Mouse (Mus musculus) kidney, postnatal 0 days (tissue): ENCODE data around the gene Map4k5. TPM values are rescaled to one million over a fixed set of nuclear protein-coding genes. Genes with fewer than 3 reads are reported as not detected.
A peak's percentile ranks its signal among the peaks of the same experiment; 100 is the strongest.

Experiments
- ATAC-seq: fragments of 200-750 bp; cut with Nextera tagmentation; replicated peaks from 2 replicates; pipeline ENCODE4 v1.8.0; 2017; ENCODE audit warnings: low read depth, moderate number of reproducible peaks, moderate TSS enrichment, moderate library complexity; ENCODE audit not compliant: low FRiP score
- DNase-seq: peaks from one replicate; pipeline ENCODE4 v3.0.0-alpha.2; 2016; ENCODE audit warnings: low spot score
- H3K27ac ChIP-seq: fragments of 300-500 bp; sonication (generic); 2 replicates; pipeline ENCODE4 v1.5.1; 2014; ENCODE audit warnings: mild to moderate bottlenecking
- H3K27me3 ChIP-seq: fragments of 300-500 bp; sonication (generic); 2 replicates; pipeline ENCODE4 v1.6.1; 2014; ENCODE audit warnings: low read length, mixed read lengths; ENCODE audit not compliant: insufficient read depth
- H3K36me3 ChIP-seq: fragments of 300-500 bp; sonication (generic); 2 replicates; pipeline ENCODE4 v1.6.1; 2014; ENCODE audit warnings: low read length, mixed read lengths; ENCODE audit not compliant: insufficient read depth
- H3K4me1 ChIP-seq: fragments of 300-500 bp; sonication (generic); replicated peaks from 2 replicates; pipeline ENCODE4 v1.6.1; 2014; ENCODE audit warnings: antibody characterized with exemption, low read length, mixed read lengths; ENCODE audit not compliant: insufficient read depth
- H3K4me2 ChIP-seq: fragments of 300-500 bp; sonication (generic); 2 replicates; pipeline ENCODE4 v1.6.1; 2014; ENCODE audit warnings: mild to moderate bottlenecking, low read length, moderate library complexity, mixed read lengths
- H3K4me3 ChIP-seq: fragments of 300-500 bp; sonication (generic); replicated peaks from 2 replicates; pipeline ENCODE4 v1.5.1; 2014; ENCODE audit warnings: low read depth, low read length
- H3K9ac ChIP-seq: fragments of 300-500 bp; sonication (generic); 2 replicates; pipeline ENCODE4 v1.6.1; 2014; ENCODE audit warnings: low read depth, low read length
- H3K9me3 ChIP-seq: fragments of 300-500 bp; sonication (generic); replicated peaks from 2 replicates; pipeline ENCODE4 v1.6.1; 2016; ENCODE audit warnings: low read length, inconsistent platforms, mixed read lengths
- CTCF ChIP-seq: IDR thresholded peaks from 2 replicates; pipeline ENCODE4 v1.5.1; 2016; ENCODE audit warnings: antibody characterized with exemption, low read depth, mild to moderate bottlenecking, moderate library complexity
- WGBS: fragments of 180-500 bp; shearing (Covaris S2); extraction: QIAGEN DNeasy Blood & Tissue Kit; methylation state at CpG from one replicate; pipeline ENCODE4 v1.1.7; 2014; 5-methylcytosine and 5-hydroxymethylcytosine counted together
- polyA plus RNA-seq: library from polyadenylated mRNA; unstranded; fragments of >200 nt; fragmentation: Nextera tagmentation; extraction: Ambion mirVana; gene quantifications from 2 replicates; pipeline ENCODE4 v1.2.1, GENCODE M21; 2015

The Map4k5 gene
- polyA plus RNA-seq, 1 experiment from 2014 or later, result 29.1 TPM

DNA sequence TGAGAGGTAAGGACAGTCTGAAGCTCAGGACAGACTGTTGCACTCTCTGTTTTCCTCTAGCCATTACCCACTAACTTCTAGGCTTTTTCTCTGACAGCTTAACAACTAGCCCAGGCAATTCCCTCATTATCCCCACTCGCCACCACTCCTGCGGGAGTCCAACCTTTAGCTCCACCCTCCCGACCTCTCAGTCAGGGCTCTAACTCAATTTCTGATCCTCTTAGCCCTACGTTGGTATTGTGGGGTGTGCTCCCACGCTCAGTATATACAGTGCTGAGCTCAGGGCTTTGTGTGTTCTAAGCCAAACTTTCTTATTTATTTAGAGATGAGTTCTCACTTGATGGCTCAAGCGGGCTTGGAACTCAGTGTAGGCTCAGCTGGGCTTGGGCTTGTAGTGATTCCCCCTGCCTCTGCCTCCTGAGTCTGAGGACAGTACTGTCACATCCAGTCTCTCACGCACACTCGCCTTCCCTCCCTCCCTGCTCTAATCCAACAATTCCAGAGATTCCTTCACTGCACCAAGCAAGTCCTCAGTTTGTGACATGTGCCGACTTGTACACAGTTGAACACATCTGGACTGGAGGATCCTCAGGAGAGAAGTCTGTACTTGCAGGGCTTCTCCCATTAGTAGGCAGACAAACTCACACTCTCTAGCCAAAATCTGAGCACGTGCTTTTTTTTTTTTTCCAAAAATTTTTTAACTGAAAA, 11.6 kb downstream of the Map4k5 start:
- Histone ChIP-seq H3K4me3 (no peak overlapping the region), H3K36me3 (no peaks in the 10 kb centered on the region), H3K9ac (no peak overlapping the region), H3K4me1 (no peaks in the 10 kb centered on the region; the same call in 1 of the 2 replicates), H3K27ac (no peak overlapping the region), H3K27me3 (no peaks in the 10 kb centered on the region), H3K4me2 (no peak overlapping the region), H3K9me3 (no peaks in the 10 kb centered on the region)
- ATAC-seq, result no peak
- WGBS, result 43% methylated on average over 10 of the region's 10 CpGs
- TF ChIP-seq CTCF, result no peak
- DNase-seq, result no peak

DNA sequence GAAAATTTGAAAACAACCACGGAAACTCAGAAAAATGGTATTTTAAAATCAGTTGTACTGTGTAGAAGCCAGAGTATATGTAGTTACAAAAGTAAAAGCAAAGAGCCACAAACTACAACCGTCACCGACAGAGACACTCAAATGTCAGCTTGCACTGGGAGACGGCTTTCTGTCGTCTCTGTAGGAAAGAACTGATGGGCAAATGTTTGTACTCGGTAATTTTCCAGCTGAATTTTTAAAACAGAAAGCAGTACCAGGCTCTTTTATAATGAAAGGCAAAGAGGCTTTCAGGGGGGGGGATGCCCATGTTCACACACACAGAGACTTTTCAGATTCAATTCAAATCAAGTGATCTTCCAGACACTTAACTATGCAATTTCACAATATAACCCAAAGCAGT, 13.3 kb downstream of the Map4k5 start:
- H3K27me3 ChIP-seq, result no peaks in the 10 kb centered on the region
- H3K4me1 ChIP-seq, result no peaks in the 10 kb centered on the region; the same call in 1 of the 2 replicates
- H3K4me2 ChIP-seq, result 0 out of 2 replicates have a peak overlapping the region, but pooled peaks have one; percentile 6
- no peak for TF ChIP-seq CTCF
- no peak for ATAC-seq
- no peak overlapping the region for H3K9ac ChIP-seq
- H3K36me3 ChIP-seq, result no peaks in the 10 kb centered on the region
- 29% methylated on average over 6 of the region's 6 CpGs for WGBS
- no peak overlapping the region for H3K4me3 ChIP-seq
- no peak for DNase-seq
- H3K9me3 ChIP-seq, result no peaks in the 10 kb centered on the region
- H3K27ac ChIP-seq, result peak overlapping the region; percentile 65

DNA sequence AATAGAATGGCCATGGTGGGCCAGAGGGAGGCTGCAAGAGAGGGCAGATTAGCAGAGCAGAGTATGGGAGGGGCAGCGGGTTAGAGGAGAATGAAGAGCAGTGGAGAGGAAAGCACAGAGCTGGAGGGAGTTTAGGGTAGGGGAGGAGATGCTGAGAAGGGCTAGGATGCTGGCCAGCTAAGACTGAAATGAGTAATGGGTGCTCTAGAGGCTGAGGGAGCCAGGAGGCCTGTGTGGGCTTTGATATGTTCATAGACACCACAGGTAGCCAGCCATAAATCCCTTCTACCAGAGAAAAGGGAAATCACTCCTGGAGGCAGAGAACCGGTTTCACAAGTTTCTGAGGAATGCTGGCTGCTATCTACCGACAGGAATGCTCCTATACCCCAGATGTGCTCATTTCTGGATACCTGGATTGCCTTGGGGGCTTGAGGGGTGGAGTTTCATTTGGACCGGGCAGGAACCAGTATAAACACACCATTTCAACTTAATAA, 13.8 kb downstream of the Map4k5 start:
- ATAC-seq (peak; percentile 72; the same call in 1 of the 2 replicates), DNase-seq (peak; percentile 59)
- no peak for TF ChIP-seq CTCF
- H3K36me3 ChIP-seq, result no peaks in the 10 kb centered on the region
- H3K27ac ChIP-seq, result peak overlapping the region; percentile 65
- H3K4me1 ChIP-seq, result no peaks in the 10 kb centered on the region; the same call in 1 of the 2 replicates
- no peaks in the 10 kb centered on the region for H3K9me3 ChIP-seq
- 0 out of 2 replicates have a peak overlapping the region, but pooled peaks have one; percentile 6 for H3K4me2 ChIP-seq
- H3K9ac ChIP-seq, result no peak overlapping the region
- H3K27me3 ChIP-seq, result no peaks in the 10 kb centered on the region
- H3K4me3 ChIP-seq, result no peak overlapping the region
- WGBS, result 15% methylated on average over 4 of the region's 4 CpGs

DNA sequence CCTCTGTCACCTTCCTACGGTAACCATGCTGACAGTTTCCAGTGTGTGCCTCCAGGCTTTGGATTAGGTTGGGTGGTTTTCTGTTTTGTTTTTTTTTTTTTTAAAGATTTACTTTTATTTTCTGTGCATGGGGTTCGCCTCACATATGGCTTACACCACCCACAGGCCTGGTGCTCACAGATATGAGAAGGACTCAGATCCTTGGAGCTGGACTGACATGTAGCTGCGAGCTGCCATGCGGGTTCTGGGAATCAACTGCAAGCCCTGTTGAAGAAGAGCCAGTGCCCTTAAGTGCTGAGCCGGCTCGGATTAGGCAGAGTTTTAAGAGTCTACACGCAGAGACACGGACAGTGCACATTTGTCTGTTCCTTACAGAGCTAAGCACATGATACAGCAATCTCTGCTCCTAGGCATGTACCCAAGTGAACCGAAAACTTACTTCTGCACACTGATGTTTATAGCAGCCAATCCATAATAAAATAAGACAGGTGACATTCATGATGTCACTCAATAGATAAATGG, 15.1 kb downstream of the Map4k5 start:
- Histone ChIP-seq H3K4me1 (no peaks in the 10 kb centered on the region; the same call in 1 of the 2 replicates), H3K4me2 (no peak overlapping the region), H3K27me3 (no peaks in the 10 kb centered on the region), H3K9me3 (no peaks in the 10 kb centered on the region), H3K9ac (no peak overlapping the region), H3K27ac (no peak overlapping the region), H3K36me3 (no peaks in the 10 kb centered on the region), H3K4me3 (no peak overlapping the region)
- WGBS, result 86% methylated on average over 9 of the region's 9 CpGs
- TF ChIP-seq CTCF, result no peak
- DNase-seq, result no peak
- ATAC-seq, result no peak

DNA sequence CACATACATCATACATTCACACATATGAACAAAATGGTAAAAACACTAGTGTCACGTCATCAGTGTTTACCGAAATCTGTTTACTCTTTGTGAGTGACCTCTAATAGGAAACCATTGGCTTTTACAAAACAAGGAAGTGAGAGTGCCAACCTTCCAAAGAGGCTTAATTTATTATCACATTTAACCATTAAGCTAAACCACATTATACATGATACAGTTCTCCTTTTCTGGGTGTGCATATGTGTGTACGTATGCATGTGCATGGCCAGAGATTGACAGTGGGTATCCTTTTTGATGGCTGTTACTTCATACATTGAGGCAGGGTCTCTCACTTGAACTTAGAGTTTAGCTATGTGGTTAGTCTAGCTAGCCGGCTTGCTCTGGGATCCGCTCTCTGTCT, 21.4 kb downstream of the Map4k5 start:
- no peak overlapping the region for H3K9ac ChIP-seq
- H3K4me3 ChIP-seq, result no peak overlapping the region
- peaks cover 16% of the 10 kb centered on the region; the same call in 1 of the 2 replicates for H3K36me3 ChIP-seq
- no peak for ATAC-seq
- H3K4me1 ChIP-seq, result no peaks in the 10 kb centered on the region
- DNase-seq, result no peak
- TF ChIP-seq CTCF, result no peak
- H3K27me3 ChIP-seq, result no peaks in the 10 kb centered on the region
- WGBS, result 93% methylated on average over 5 of the region's 5 CpGs
- no peaks in the 10 kb centered on the region for H3K9me3 ChIP-seq
- H3K27ac ChIP-seq, result no peak overlapping the region
- no peak overlapping the region for H3K4me2 ChIP-seq

DNA sequence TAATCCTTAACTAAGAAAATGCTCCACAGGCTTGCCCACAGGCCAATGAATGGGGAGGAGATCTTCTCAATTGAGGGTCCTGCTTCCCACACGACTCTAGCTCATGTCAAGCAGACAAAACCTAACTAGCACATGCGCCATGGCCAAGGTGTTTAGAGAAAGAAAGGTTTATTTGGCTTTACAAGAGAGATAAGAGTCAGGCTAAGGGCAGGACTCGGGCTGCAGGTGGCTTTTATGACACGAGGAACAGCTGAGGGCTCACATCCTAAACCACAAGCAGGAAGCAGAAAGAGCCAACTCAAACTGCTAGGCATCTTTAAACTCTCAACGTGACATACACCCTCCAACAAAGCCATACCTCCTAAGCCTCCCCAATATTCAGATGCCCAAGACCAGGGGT, 25.7 kb downstream of the Map4k5 start:
- ATAC-seq, result no peak
- Histone ChIP-seq H3K4me3 (no peak overlapping the region), H3K36me3 (peaks cover 16% of the 10 kb centered on the region; the same call in 1 of the 2 replicates), H3K4me1 (no peaks in the 10 kb centered on the region), H3K9ac (no peak overlapping the region), H3K4me2 (no peak overlapping the region), H3K27ac (no peak overlapping the region), H3K9me3 (no peaks in the 10 kb centered on the region), H3K27me3 (no peaks in the 10 kb centered on the region)
- no peak for TF ChIP-seq CTCF
- WGBS, result 75% methylated on average over 5 of the region's 5 CpGs
- no peak for DNase-seq
